Mouse (Mus musculus) urinary bladder, adult 2 months (tissue): Measurements from ENCODE around the gene Scgb1b7. TPM values are rescaled to one million over a fixed set of nuclear protein-coding genes. Genes with fewer than 3 reads are reported as not detected.
"Not testable (repeated sequence)": the region's sequence is repeated elsewhere in the genome, so short reads cannot be mapped to it uniquely, and the experiment has no call there.

Experiments used
- DNase-seq: peaks from one replicate; pipeline ENCODE4 v3.0.0; 2022; ENCODE audit warnings: low spot score
- polyA plus RNA-seq: library from polyadenylated mRNA; depleted of rRNA; stranded (reverse); fragments of >200 nt; gene quantifications from 2 replicates; pipeline ENCODE4 v1.2.3, GENCODE M21; 2012; rRNA removed

Gene Scgb1b7
- not detected in 2 replicates for polyA plus RNA-seq

DNA sequence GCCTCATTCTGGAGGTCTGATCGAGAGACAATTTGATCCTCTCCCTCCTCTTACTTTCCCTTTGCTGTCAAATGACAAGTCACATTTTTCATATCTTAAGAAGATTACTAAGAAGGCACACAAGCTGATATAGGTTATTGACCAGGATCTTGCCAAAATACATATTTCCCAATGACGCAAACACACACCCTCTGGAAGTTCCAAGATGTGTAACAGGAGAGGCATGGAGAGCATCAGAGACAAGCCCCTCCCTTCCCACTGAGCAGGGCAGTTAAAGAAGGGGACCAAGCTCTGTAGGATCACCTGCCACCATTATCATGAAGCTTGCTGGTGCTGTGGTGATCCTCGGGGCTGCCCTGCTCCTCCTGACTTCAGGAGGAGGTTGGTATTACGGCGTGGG is at the start of gene Scgb1b7:
Gene Scgb1b7 (plus strand): TSS at position 301 of the 400 bp plus-strand sequence.
- not testable (repeated sequence) for DNase-seq

GRCm38 (mm10) chr7:31705657-31706056 is 6.8 kb upstream of the Scgb1b7 start, which contains the start of gene Scgb2b7:
Gene Scgb2b7, minus strand, starts transcription at chr7:31705757.
- DNase-seq, result not testable (repeated sequence)

Other genes with a start within 250 kb of the Scgb1b7 start
- gene Scgb2b7, start 6.9 kb upstream of the Scgb1b7 start, polyA plus RNA-seq, result not detected in 2 replicates